Mouse (Mus musculus): ENCODE measurements at regions not wholly inside any gene's neighbourhood (a gene's known extent, or its start where the extent isn't known, plus 50 kb on each side); places are given as distances from the start of the nearest gene placed in this dataset.
"Not testable (repeated sequence)": the region's sequence is repeated elsewhere in the genome, so short reads cannot be mapped to it uniquely, and the experiment has no call there.

- in situ Hi-C loops (cut with MboI; ENCODE audit: low pct_unique_long_range_greater_than_20kb in 1 of 2, low sequenced_read_pairs in 2 of 2, unreplicated experiment in 1 of 2): no loop called here
Measured at GRCm38 (mm10) chr1:65509003-65509402, 227.1 kb downstream of the Pth2r start.

GRCm38 (mm10) chr1:65535674-65536073 lies 253.8 kb downstream of the Pth2r start:
- in situ Hi-C loops (cut with MboI; ENCODE audit: low pct_unique_long_range_greater_than_20kb in 1 of 2, low sequenced_read_pairs in 2 of 2, unreplicated experiment in 1 of 2): no loop called here

DNA sequence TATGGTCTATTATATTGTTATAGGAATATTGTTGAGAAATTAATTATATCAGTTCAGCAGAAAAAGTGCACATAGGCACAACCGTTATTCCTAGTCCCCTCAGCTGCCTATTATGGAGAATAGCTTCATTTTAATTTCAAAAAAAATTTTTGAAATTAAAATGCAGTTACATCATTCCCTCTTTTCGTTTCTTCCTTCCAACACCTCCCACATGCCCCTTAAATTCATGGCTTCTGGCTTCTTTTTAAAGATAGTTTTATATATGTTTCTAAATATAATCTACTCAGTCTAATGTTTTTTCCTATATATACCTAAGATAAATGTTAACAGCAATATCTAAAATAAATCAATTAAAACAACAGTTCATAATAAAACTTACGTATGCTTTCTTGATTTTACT lies 256.7 kb downstream of the Pth2r start:
- in situ Hi-C loops (cut with MboI; ENCODE audit: low pct_unique_long_range_greater_than_20kb in 1 of 2, low sequenced_read_pairs in 2 of 2, unreplicated experiment in 1 of 2): no loop called here

GRCm38 (mm10) chr1:65544219-65544864 lies 262.5 kb downstream of the Pth2r start:
- in situ Hi-C loops (cut with MboI; ENCODE audit: low pct_unique_long_range_greater_than_20kb in 1 of 2, low sequenced_read_pairs in 2 of 2, unreplicated experiment in 1 of 2): no loop called here

DNA sequence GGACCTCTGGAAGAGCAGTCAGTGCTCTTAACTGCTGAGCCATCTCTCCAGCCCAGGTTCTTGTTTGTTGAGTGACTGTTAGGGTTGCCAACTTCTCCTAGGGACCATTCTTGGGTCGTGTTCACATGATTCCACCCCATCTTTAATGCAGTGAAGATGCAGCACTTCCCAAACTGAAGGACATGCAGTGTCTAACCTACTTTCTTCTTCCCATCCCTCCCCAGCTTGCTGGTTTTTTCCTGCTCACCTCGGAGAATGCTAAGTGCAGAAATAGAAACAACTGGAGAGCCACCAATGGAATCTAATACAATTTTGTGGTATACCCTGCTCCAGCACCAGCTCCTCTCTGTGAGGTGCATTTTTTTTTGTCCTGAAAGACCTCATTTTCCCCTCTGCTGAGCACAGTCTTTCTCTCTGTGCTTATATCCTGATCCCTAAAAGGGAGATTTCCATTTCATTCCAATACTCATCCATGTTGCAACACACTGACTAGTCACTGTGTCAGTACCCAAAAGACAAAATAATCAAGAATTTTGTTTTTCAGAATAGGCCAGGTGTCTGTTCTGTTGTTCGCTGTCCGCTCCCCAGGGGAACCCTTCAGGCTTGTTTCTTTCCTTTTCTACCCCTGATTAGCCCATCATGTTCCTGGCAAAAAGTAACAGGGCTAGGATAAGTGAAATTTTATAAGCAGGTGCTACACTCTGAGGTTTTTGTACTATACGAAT lies 263.6 kb downstream of the Pth2r start:
- in situ Hi-C loops (cut with MboI; ENCODE audit: low pct_unique_long_range_greater_than_20kb in 1 of 2, low sequenced_read_pairs in 2 of 2, unreplicated experiment in 1 of 2): no loop called here

DNA sequence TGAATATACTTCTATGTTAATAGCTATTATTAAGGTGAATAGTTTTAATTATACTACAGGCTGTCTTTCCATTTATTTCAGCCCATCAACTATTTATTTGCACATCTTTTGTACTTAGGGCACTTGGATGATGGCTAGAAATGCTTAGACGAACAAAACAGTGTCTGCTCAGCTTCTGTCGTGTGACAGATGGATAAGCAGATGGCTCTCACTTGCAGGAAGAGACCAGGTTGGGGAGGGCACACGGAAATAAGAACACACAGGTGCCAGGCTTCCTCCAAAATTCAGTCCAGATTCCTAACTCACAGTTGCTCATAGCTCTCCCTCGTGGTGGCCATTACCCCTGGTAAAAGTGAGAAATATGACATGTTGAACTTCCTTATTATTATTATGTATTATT lies 267.0 kb downstream of the Pth2r start:
- in situ Hi-C loops (cut with MboI; ENCODE audit: low pct_unique_long_range_greater_than_20kb in 1 of 2, low sequenced_read_pairs in 2 of 2, unreplicated experiment in 1 of 2): no loop called here

DNA sequence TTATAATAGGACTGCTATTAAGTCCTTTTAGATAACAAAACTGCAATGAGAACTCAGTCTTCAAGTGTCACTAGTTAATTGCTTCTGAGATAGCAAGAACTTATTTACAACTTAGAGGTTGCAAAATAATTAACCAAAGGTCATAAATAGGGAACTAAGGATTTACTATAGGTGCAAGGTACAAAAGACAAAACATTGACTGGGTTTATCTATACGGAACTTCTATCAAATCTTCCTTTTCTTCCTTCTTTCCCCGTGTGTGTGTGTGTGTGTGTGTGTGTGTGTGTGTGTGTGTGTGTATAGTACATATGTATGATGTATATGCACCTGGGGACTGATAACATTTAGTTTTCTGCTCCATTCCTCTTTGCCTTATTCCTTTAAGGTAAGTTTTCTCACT lies 305.5 kb downstream of the Pth2r start:
- in situ Hi-C loops (cut with MboI; ENCODE audit: low pct_unique_long_range_greater_than_20kb in 1 of 2, low sequenced_read_pairs in 2 of 2, unreplicated experiment in 1 of 2): no loop called here

DNA sequence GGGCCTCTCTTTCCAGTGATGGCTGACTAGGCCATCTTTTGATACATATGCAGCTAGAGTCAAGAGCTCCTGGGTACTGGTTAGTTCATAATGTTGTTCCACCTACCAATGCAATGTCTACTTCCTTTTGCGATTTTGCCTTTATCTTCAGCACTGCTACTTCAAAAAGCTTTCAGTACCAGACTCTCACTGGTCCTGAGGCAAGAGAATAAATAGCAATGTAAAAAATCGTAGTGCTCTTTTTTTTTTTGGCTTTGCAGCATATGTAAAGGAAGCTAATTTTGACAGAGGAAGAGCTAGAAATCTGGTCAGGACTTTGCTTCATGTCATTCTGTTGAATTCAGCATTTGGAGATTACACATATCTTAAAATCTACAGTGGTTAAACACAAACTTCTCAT lies 291.0 kb upstream of the Crygf start:
- in situ Hi-C loops (cut with MboI; ENCODE audit: low pct_unique_long_range_greater_than_20kb in 1 of 2, low sequenced_read_pairs in 2 of 2, unreplicated experiment in 1 of 2): no loop called here

DNA sequence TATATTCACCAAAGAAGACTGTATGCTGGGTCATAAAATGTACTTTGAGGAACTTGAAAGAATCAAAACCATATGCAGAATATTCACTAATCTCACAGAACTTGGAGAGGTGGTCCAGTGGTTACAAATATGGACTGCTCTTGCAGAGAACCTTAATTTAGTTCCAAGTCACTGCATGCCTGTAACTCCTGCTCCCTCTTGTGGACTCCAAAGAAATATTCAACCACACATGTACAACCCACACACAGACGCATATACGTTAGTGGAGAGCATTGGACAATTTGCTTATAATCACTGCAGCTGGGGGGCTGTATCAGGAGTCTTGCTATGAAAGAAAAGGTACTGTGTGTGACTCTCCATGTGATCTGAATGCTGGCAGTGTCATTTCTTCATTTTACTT lies 271.9 kb upstream of the Crygf start:
- in situ Hi-C loops (cut with MboI; ENCODE audit: low pct_unique_long_range_greater_than_20kb in 1 of 2, low sequenced_read_pairs in 2 of 2, unreplicated experiment in 1 of 2): loop anchor here in 1 of 2 experiments (10.0 kb wide), 1 partner anchor 340 kb away; no protein-coding TSS in a partner anchor

DNA sequence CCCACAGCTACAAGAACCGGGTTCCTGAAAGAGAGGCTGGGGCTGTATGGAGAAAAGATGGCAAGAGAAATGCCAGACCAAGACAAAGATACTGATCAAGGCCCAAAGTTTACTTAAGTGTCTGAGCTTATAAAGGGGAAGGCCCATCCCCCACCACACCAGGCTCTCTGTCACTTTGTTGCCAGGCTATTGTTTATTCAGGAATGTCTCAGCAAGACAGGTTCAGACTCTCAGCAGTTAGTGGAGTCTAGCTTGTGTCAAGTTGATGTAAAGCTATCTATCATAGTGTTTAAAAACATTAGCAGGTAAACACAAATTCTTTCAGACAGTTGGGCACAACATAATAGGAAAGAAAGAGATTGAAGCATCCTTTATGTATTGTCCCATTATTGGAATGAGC lies 244.4 kb upstream of the Crygf start:
- in situ Hi-C loops (cut with MboI; ENCODE audit: low pct_unique_long_range_greater_than_20kb in 1 of 2, low sequenced_read_pairs in 2 of 2, unreplicated experiment in 1 of 2): no loop called here

GRCm38 (mm10) chr1:65687322-65687721 lies 239.0 kb upstream of the Crygf start:
- in situ Hi-C loops (cut with MboI; ENCODE audit: low pct_unique_long_range_greater_than_20kb in 1 of 2, low sequenced_read_pairs in 2 of 2, unreplicated experiment in 1 of 2): no loop called here

DNA sequence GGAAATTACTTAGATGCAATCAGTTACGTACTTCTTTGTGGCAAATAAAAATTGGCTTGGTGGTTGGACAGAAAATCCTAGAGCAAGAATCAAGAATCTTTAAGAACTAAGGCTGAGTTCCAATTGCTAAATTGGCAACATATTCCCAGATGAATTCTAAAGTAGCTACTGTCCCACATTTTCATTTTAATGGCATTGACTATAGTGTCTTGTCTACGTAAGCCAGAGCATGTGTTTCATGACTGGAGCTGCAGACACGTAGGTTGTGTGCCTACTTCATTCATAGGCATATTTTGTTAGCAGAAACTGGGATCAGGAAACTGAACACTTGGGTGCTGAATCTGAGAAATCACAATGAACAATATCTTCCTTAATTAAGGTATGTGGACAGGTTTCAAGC lies 196.1 kb upstream of the Crygf start:
- in situ Hi-C loops (cut with MboI; ENCODE audit: low pct_unique_long_range_greater_than_20kb in 1 of 2, low sequenced_read_pairs in 2 of 2, unreplicated experiment in 1 of 2): no loop called here

GRCm38 (mm10) chr1:65757951-65758350 lies 168.4 kb upstream of the Crygf start:
- in situ Hi-C loops (cut with MboI; ENCODE audit: low pct_unique_long_range_greater_than_20kb in 1 of 2, low sequenced_read_pairs in 2 of 2, unreplicated experiment in 1 of 2): no loop called here

- in situ Hi-C loops (cut with MboI; ENCODE audit: low pct_unique_long_range_greater_than_20kb in 1 of 2, low sequenced_read_pairs in 2 of 2, unreplicated experiment in 1 of 2): no loop called here
Measured at GRCm38 (mm10) chr1:65761141-65761540, 165.2 kb upstream of the Crygf start.

- in situ Hi-C loops (cut with MboI; ENCODE audit: low pct_unique_long_range_greater_than_20kb in 1 of 2, low sequenced_read_pairs in 2 of 2, unreplicated experiment in 1 of 2): no loop called here
Measured at GRCm38 (mm10) chr1:65800244-65800643, 126.1 kb upstream of the Crygf start.

DNA sequence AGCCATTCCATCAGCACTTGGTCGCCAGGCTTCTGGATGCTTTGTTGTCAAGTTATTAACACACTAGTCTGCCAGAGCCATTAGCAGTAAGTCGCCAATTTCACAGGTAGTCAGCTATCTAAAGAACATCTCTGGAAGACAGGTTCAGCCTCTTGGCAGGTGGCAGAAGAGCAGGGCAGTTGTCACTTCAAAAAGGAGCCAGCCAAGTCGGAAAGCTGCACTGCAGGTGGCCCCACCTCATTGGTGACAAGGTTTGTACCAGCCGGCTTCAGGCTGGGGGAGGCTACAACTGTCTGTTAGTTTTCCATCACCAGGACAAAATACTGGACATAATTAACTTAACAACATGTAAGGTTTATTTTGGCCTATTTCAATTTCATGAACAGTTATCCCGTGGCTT lies 105.5 kb upstream of the Crygf start:
- in situ Hi-C loops (cut with MboI; ENCODE audit: low pct_unique_long_range_greater_than_20kb in 1 of 2, low sequenced_read_pairs in 2 of 2, unreplicated experiment in 1 of 2): no loop called here

- in situ Hi-C loops (cut with MboI; ENCODE audit: low pct_unique_long_range_greater_than_20kb in 1 of 2, low sequenced_read_pairs in 2 of 2, unreplicated experiment in 1 of 2): no loop called here
Measured at GRCm38 (mm10) chr1:65841116-65841515, 85.2 kb upstream of the Crygf start.

DNA sequence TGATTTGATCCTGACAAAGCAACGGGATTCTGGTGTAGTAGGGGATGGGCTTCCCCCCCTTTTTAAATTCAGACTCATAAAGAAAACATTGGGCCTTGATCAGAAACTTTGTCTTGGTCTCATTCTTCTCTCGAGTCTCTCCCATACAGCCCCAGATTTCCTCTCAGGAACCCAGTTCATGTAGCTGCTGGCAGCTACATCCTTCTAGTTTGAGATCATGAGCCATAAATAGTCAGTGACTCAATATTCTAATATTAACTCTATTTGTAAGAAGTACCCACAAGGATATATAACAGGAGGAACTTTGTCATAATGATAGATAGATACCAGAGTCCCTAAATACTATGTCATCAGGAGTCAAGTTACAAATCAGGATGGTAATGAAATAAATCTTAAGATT lies 79.3 kb upstream of the Crygf start:
- in situ Hi-C loops (cut with MboI; ENCODE audit: low pct_unique_long_range_greater_than_20kb in 1 of 2, low sequenced_read_pairs in 2 of 2, unreplicated experiment in 1 of 2): no loop called here

GRCm38 (mm10) chr1:65873691-65874090 lies 52.6 kb upstream of the Crygf start:
- in situ Hi-C loops (cut with MboI; ENCODE audit: low pct_unique_long_range_greater_than_20kb in 1 of 2, low sequenced_read_pairs in 2 of 2, unreplicated experiment in 1 of 2): not testable (repeated sequence)

Measured in mouse embryonic stem cell (cell line).